Mouse (Mus musculus): ENCODE results near the gene Gm45785. TPM values are rescaled to one million over a fixed set of nuclear protein-coding genes. Genes with fewer than 3 reads are reported as not detected.

Gm45785 gene
- polyA plus RNA-seq, 1 experiment from 2014 or later: not detected

DNA sequence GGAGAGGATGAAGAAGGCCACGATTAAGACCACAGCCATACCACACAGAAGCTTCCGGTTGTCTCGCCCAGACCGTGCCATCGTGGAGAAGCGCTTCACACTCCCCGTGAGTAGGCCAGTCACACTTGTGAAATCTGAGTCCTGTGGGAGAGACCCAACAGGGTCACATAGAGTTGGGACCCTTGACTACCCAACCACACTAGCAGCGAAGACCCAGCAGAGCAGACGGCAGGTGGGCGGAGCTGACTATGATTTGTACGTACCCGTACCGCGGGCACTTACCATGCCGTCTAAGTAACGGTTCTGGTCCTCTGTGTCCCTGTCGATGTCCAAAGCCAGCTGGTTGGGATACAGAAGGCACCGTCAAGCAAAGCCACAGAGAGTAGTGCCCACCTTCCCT lies 1.6 kb downstream of the Gm45785 start:
- DNase-seq (ENCODE audit: low spot score) (no peak), ATAC-seq (replicated peaks; ENCODE audit: low FRiP score) (no peak)
- peak overlapping the region; percentile 99; the same call in 1 of the 2 replicates for H3K4me2 ChIP-seq
- peaks cover 22% of the 10 kb centered on the region for H3K4me1 ChIP-seq (replicated peaks; ENCODE audit: control insufficient read depth, insufficient read depth, low read length)
- no peaks in the 10 kb centered on the region for H3K9me3 ChIP-seq (ENCODE audit: control insufficient read depth, low read length)
- no peaks in the 10 kb centered on the region for H3K27me3 ChIP-seq (replicated peaks; ENCODE audit: control insufficient read depth, insufficient read depth, low read length)
- H3K4me3 ChIP-seq (ENCODE audit: low read depth, low read length): peak overlapping the region; percentile 67; the same call in 1 of the 2 replicates
- H3K9ac ChIP-seq (ENCODE audit: low read depth, low read length): no peak overlapping the region
- WGBS: 93% methylated on average over 18 of the region's 18 CpGs
- peaks cover 27% of the 10 kb centered on the region for H3K36me3 ChIP-seq (ENCODE audit: control insufficient read depth, insufficient read depth, low read length)
- H3K27ac ChIP-seq (ENCODE audit: low read depth, low read length): no peak overlapping the region

- Histone ChIP-seq H3K27me3 (replicated peaks; ENCODE audit: control insufficient read depth, insufficient read depth, low read length) (no peaks in the 10 kb centered on the region), H3K9me3 (ENCODE audit: control insufficient read depth, low read length) (no peaks in the 10 kb centered on the region), H3K27ac (ENCODE audit: low read depth, low read length) (no peak overlapping the region), H3K4me3 (ENCODE audit: low read depth, low read length) (no peak overlapping the region), H3K36me3 (ENCODE audit: control insufficient read depth, insufficient read depth, low read length) (peaks cover 23% of the 10 kb centered on the region), H3K4me1 (replicated peaks; ENCODE audit: control insufficient read depth, insufficient read depth, low read length) (peaks cover 17% of the 10 kb centered on the region), H3K9ac (ENCODE audit: low read depth, low read length) (0 out of 2 replicates have a peak overlapping the region, but pooled peaks have one; percentile 25), H3K4me2 (no peak overlapping the region)
- DNase-seq (ENCODE audit: low spot score) (no peak), ATAC-seq (replicated peaks; ENCODE audit: low FRiP score) (no peak)
- WGBS: 78% methylated on average over 9 of the region's 9 CpGs
Observed at GRCm38 (mm10) chr7:140853386-140853785, 2.7 kb downstream of the Gm45785 start.

- no peak for ATAC-seq (replicated peaks; ENCODE audit: low FRiP score)
- no peak overlapping the region for H3K4me2 ChIP-seq
- no peak overlapping the region for H3K9ac ChIP-seq (ENCODE audit: low read depth, low read length)
Observed at GRCm38 (mm10) chr7:140851916-140852315, 4.2 kb downstream of the Gm45785 start.

DNA sequence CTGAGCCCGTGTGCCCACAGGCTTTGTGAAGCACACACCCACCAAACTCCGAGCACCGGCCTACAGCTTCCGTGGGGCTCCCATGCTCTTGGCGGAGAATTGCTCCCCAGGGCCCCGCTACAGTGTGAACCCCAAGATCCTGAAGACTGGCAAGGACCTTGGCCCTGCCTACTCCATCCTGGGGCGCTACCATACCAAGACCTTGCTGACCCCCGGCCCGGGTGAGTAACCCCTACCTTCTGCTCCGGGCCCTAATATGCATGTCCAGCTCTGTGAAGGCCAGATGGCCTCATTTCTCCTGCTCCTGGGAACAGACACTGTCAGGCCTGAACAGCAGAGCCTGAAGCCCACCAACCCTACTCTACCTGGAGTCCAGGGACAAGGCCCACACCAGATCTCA lies 7.5 kb downstream of the Gm45785 start:
- H3K9me3 ChIP-seq (ENCODE audit: control insufficient read depth, low read length): no peaks in the 10 kb centered on the region
- H3K36me3 ChIP-seq (ENCODE audit: control insufficient read depth, insufficient read depth, low read length): peaks cover 17% of the 10 kb centered on the region
- 86% methylated on average over 10 of the region's 10 CpGs for WGBS
- H3K9ac ChIP-seq (ENCODE audit: low read depth, low read length): no peak overlapping the region
- no peak overlapping the region for H3K4me3 ChIP-seq (ENCODE audit: low read depth, low read length)
- H3K27me3 ChIP-seq (replicated peaks; ENCODE audit: control insufficient read depth, insufficient read depth, low read length): peaks cover 5% of the 10 kb centered on the region; the same call in 1 of the 2 replicates
- H3K4me1 ChIP-seq (replicated peaks; ENCODE audit: control insufficient read depth, insufficient read depth, low read length): peaks cover 4% of the 10 kb centered on the region; the same call in 1 of the 2 replicates
- DNase-seq (ENCODE audit: low spot score) (no peak), ATAC-seq (replicated peaks; ENCODE audit: low FRiP score) (no peak)
- no peak overlapping the region for H3K4me2 ChIP-seq
- H3K27ac ChIP-seq (ENCODE audit: low read depth, low read length): no peak overlapping the region

More at GRCm38 (mm10) chr7:140851916-140852315, 4.2 kb downstream of the Gm45785 start:
- Histone ChIP-seq H3K4me1 (replicated peaks; ENCODE audit: control insufficient read depth, insufficient read depth, low read length) (peaks cover 12% of the 10 kb centered on the region), H3K27me3 (replicated peaks; ENCODE audit: control insufficient read depth, insufficient read depth, low read length) (no peaks in the 10 kb centered on the region), H3K4me3 (ENCODE audit: low read depth, low read length) (no peak overlapping the region), H3K9me3 (ENCODE audit: control insufficient read depth, low read length) (no peaks in the 10 kb centered on the region), H3K27ac (ENCODE audit: low read depth, low read length) (no peak overlapping the region), H3K36me3 (ENCODE audit: control insufficient read depth, insufficient read depth, low read length) (peaks cover 23% of the 10 kb centered on the region)
- no peak for DNase-seq (ENCODE audit: low spot score)
- 91% methylated on average over 4 of the region's 4 CpGs for WGBS

- H3K27ac ChIP-seq (ENCODE audit: low read depth, low read length): no peak within 1 kb of the TSS
- no peak within 1 kb of the TSS for H3K4me2 ChIP-seq
- H3K4me3 ChIP-seq (ENCODE audit: low read depth, low read length): no peak within 1 kb of the TSS
- no peak within 1 kb of the TSS for H3K9ac ChIP-seq (ENCODE audit: low read depth, low read length)
- DNase-seq (ENCODE audit: low spot score) (no peak), ATAC-seq (replicated peaks; ENCODE audit: low FRiP score) (no peak)
- H3K4me1 ChIP-seq (replicated peaks; ENCODE audit: control insufficient read depth, insufficient read depth, low read length): no peaks in the 10 kb centered on the region
- peaks cover 9% of the 10 kb centered on the region for H3K27me3 ChIP-seq (replicated peaks; ENCODE audit: control insufficient read depth, insufficient read depth, low read length)
- WGBS: 59% methylated on average over 11 of the region's 11 CpGs
- H3K36me3 ChIP-seq (ENCODE audit: control insufficient read depth, insufficient read depth, low read length): peaks cover 11% of the 10 kb centered on the region; the same call in 1 of the 2 replicates
- no peaks in the 10 kb centered on the region for H3K9me3 ChIP-seq (ENCODE audit: control insufficient read depth, low read length)
Observed at GRCm38 (mm10) chr7:140847755-140848580, 8.2 kb downstream of the Gm45785 start, which contains the start of gene Odf3. Gene Odf3, plus strand, starts transcription at chr7:140847805.

- 75% methylated on average over 10 of the region's 10 CpGs for WGBS
Observed at GRCm38 (mm10) chr7:140846676-140847075, 9.5 kb downstream of the Gm45785 start.

GRCm38 (mm10) chr7:140845683-140846082 lies 10.4 kb downstream of the Gm45785 start:
- Histone ChIP-seq H3K27ac (ENCODE audit: low read depth, low read length) (no peak overlapping the region), H3K36me3 (ENCODE audit: control insufficient read depth, insufficient read depth, low read length) (no peaks in the 10 kb centered on the region), H3K27me3 (replicated peaks; ENCODE audit: control insufficient read depth, insufficient read depth, low read length) (peaks cover 29% of the 10 kb centered on the region), H3K9ac (ENCODE audit: low read depth, low read length) (no peak overlapping the region), H3K4me1 (replicated peaks; ENCODE audit: control insufficient read depth, insufficient read depth, low read length) (no peaks in the 10 kb centered on the region), H3K9me3 (ENCODE audit: control insufficient read depth, low read length) (no peaks in the 10 kb centered on the region), H3K4me2 (no peak overlapping the region), H3K4me3 (ENCODE audit: low read depth, low read length) (no peak overlapping the region)
- ATAC-seq (replicated peaks; ENCODE audit: low FRiP score): no peak
- no peak for DNase-seq (ENCODE audit: low spot score)
- WGBS: 62% methylated on average over 4 of the region's 4 CpGs

More at GRCm38 (mm10) chr7:140846676-140847075, 9.5 kb downstream of the Gm45785 start:
- H3K4me3 ChIP-seq (ENCODE audit: low read depth, low read length): no peak overlapping the region
- H3K9me3 ChIP-seq (ENCODE audit: control insufficient read depth, low read length): no peaks in the 10 kb centered on the region
- DNase-seq (ENCODE audit: low spot score) (no peak), ATAC-seq (replicated peaks; ENCODE audit: low FRiP score) (no peak)
- no peaks in the 10 kb centered on the region for H3K36me3 ChIP-seq (ENCODE audit: control insufficient read depth, insufficient read depth, low read length)
- no peak overlapping the region for H3K4me2 ChIP-seq
- no peak overlapping the region for H3K27ac ChIP-seq (ENCODE audit: low read depth, low read length)
- H3K4me1 ChIP-seq (replicated peaks; ENCODE audit: control insufficient read depth, insufficient read depth, low read length): no peaks in the 10 kb centered on the region
- H3K27me3 ChIP-seq (replicated peaks; ENCODE audit: control insufficient read depth, insufficient read depth, low read length): peaks cover 19% of the 10 kb centered on the region
- no peak overlapping the region for H3K9ac ChIP-seq (ENCODE audit: low read depth, low read length)

DNA sequence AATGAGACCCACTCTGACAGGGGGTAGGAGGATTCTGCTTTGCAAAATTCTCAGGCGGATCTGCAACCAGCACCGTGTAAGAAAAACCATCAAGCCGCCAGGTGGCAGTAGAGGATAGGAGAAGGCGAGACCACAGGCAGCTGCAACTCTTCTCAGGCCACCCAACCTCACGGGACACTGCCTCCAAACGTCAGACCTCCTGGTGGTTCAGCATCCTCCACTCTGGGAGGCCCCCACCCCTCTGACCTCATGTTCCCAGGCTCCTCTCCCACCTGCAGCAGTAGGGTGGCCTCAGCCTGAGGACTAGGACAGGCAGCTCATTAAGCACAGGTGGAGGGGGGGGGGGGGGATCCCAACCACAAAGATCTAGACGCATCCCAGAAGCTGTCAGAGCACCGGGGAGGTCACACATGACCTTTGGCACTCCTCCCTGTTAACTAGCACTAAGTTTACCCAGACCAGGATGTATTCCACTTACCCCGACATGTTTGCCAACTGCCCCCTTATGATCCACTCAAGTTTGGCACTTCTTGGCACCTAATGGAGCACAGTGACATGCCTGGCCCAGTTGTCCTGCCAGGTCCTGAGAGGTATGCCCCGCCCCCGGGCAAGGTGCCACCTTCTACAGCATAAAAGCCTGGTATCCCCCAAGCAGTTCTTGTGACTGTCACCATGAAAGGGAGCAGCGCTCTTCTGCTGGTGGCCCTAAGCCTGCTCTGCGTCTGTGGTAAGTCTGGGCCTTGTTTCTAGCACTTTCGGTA lies 11.0 kb downstream of the Gm45785 start, which contains the start of gene Scgb1c1:
Gene Scgb1c1 (plus strand): TSS at position 643 of the 761 bp plus-strand sequence.
- peak; percentile 89 for DNase-seq (ENCODE audit: low spot score)
- no peak within 1 kb of the TSS for H3K4me2 ChIP-seq
- peaks cover 35% of the 10 kb centered on the region for H3K27me3 ChIP-seq (replicated peaks; ENCODE audit: control insufficient read depth, insufficient read depth, low read length)
- WGBS: 32% methylated on average over 14 of the region's 14 CpGs
- H3K4me1 ChIP-seq (replicated peaks; ENCODE audit: control insufficient read depth, insufficient read depth, low read length): no peaks in the 10 kb centered on the region
- no peak within 1 kb of the TSS for H3K4me3 ChIP-seq (ENCODE audit: low read depth, low read length)
- no peaks in the 10 kb centered on the region for H3K9me3 ChIP-seq (ENCODE audit: control insufficient read depth, low read length)
- no peak within 1 kb of the TSS for H3K9ac ChIP-seq (ENCODE audit: low read depth, low read length)
- ATAC-seq (replicated peaks; ENCODE audit: low FRiP score): peak; percentile 72
- no peak within 1 kb of the TSS for H3K27ac ChIP-seq (ENCODE audit: low read depth, low read length)
- H3K36me3 ChIP-seq (ENCODE audit: control insufficient read depth, insufficient read depth, low read length): no peaks in the 10 kb centered on the region
